Mouse (Mus musculus): ENCODE results near the gene Slc26a11.

DNA sequence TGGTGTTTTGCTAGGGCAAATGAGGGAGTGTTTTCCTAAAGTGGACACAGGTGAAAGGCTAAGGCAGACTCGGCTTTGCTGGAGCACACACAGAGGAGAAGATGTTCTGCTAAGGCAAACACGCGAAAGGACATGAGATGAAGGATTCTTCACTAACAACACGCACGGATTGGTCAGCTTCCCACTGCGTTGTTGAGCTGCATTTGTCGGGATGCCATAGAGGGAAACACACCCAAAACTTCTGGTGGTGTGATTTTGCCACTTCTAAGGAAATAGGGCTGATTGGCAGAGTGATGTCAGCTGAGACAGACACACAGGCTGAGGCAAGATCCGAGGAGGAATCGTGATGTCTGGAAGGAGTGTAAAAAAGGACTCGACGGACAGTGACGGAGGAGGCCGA lies 40.6 kb downstream of the Slc26a11 start:
- TF ChIP-seq CTCF (conservative IDR thresholded peaks at IDR 0.05 in 1 of 2, IDR thresholded peaks at IDR 0.05 in 1 of 2; ENCODE audit: low read depth in 2 of 2, low read length in 2 of 2): no peak
- TF ChIP-seq RAD21 (IDR thresholded peaks at IDR 0.05; ENCODE audit: low read depth, low read length): no peak
- TF ChIP-seq POLR2A (IDR thresholded peaks at IDR 0.05; ENCODE audit: low read depth, low read length): no peak
- TF ChIP-seq MAFK (IDR thresholded peaks at IDR 0.05; ENCODE audit: insufficient replicate concordance, low read length): no peak
- TF ChIP-seq USF1 (IDR thresholded peaks at IDR 0.05; ENCODE audit: low read depth, low read length): no peak
- no peak for TF ChIP-seq HCFC1 (IDR thresholded peaks at IDR 0.05; ENCODE audit: low read depth, low read length)
- no peak for TF ChIP-seq NELFE (IDR thresholded peaks at IDR 0.05; ENCODE audit: low read depth, low read length)
- no peak for TF ChIP-seq GABPA (IDR thresholded peaks at IDR 0.05; ENCODE audit: insufficient replicate concordance, low read depth, low read length)
- no peak for TF ChIP-seq MAZ (IDR thresholded peaks at IDR 0.05; ENCODE audit: low read depth, low read length)

Data from CH12.LX (cell line).